34 mouse cellular contexts compared by ENCODE assay signal in the genomic region with DNA sequence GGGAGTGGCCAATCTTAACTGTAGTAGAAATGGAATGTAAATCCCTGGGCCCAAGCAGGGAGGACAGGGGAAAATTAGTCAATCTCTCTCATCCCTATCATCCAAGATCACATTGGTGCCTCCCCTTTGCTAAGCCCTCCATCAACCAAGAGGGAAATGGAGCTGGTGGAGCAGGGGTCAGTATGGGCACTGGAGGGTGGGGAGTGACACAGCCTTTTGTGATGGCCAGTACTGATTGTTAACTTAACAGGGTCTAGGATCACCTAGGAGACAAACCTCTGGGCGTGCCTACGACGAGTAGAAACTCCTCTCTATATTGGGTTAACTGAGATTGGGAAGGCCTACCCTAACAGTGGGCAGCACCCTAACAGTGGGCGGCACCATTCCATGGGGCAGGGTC. TPM values are rescaled to one million over a fixed set of nuclear protein-coding genes. Genes with fewer than 3 reads are reported as not detected.
"Had no signal": no experiment of that assay in that cellular context is flagged by ENCODE, and none has a peak within 500 bp of the region (broad histone marks: within the 10 kb centered on the region; RNA-seq: fewer than 3 reads in every experiment).

No protein-coding gene starts in this region.

- H3K27me3 ChIP-seq: midbrain, embryonic 13.5 days; midbrain, embryonic 15.5 days; neural tube, embryonic 12.5 days had no signal

- H3K4me2 ChIP-seq: limb, embryonic 12.5 days; limb, embryonic 13.5 days; limb, embryonic 15.5 days; liver, embryonic 11.5 days; liver, embryonic 12.5 days; liver, embryonic 13.5 days; liver, embryonic 15.5 days; lung, embryonic 14.5 days; lung, embryonic 15.5 days; midbrain, embryonic 11.5 days; midbrain, embryonic 12.5 days; midbrain, embryonic 13.5 days; midbrain, embryonic 15.5 days; neural tube, embryonic 12.5 days had no signal

- DNase-seq: left cerebral cortex, postnatal 4 days; liver; liver, embryonic 13.5 days; liver, postnatal 0 days; lung, adult 18-20 months; lung, adult 2 months; lung, embryonic 14.5 days; lung, postnatal 10 days; lung, postnatal 14 days; lung, postnatal 36 days; lung, postnatal 4 days; midbrain, embryonic 14.5 days had no signal

- H3K4me3 ChIP-seq: limb, embryonic 10.5 days; limb, embryonic 12.5 days; limb, embryonic 13.5 days; limb, embryonic 15.5 days; liver, embryonic 12.5 days; liver, embryonic 13.5 days; liver, embryonic 15.5 days; lung, embryonic 15.5 days; megakaryocyte, embryonic 14.5 days; midbrain, embryonic 10.5 days; midbrain, embryonic 12.5 days; midbrain, embryonic 13.5 days; midbrain, embryonic 15.5 days; myocyte; neural tube, embryonic 12.5 days had no signal

- H3K36me3 ChIP-seq: limb, embryonic 10.5 days; limb, embryonic 12.5 days; limb, embryonic 13.5 days; limb, embryonic 15.5 days; liver, embryonic 12.5 days; liver, embryonic 13.5 days; liver, embryonic 15.5 days; lung, embryonic 15.5 days; midbrain, embryonic 10.5 days; midbrain, embryonic 12.5 days; midbrain, embryonic 13.5 days; midbrain, embryonic 15.5 days; neural tube, embryonic 12.5 days had no signal

- ATAC-seq: liver, embryonic 12.5 days; liver, postnatal 0 days; lung, postnatal 0 days; midbrain, embryonic 13.5 days; midbrain, embryonic 15.5 days; midbrain, embryonic 16.5 days had no signal

- H3K27ac ChIP-seq: limb, embryonic 10.5 days; limb, embryonic 12.5 days; limb, embryonic 13.5 days; limb, embryonic 15.5 days; liver, embryonic 12.5 days; liver, embryonic 13.5 days; liver, embryonic 14.5 days; liver, embryonic 15.5 days; lung, embryonic 15.5 days; macrophage; midbrain, embryonic 10.5 days; midbrain, embryonic 12.5 days; midbrain, embryonic 13.5 days; midbrain, embryonic 15.5 days; neural tube, embryonic 12.5 days had no signal

- H3K9ac ChIP-seq: limb, embryonic 12.5 days; limb, embryonic 13.5 days; limb, embryonic 15.5 days; liver, embryonic 12.5 days; liver, embryonic 13.5 days; liver, embryonic 14.5 days; liver, embryonic 15.5 days; liver, postnatal 0 days; lung, embryonic 14.5 days; lung, embryonic 15.5 days; midbrain, embryonic 12.5 days; midbrain, embryonic 13.5 days; midbrain, embryonic 15.5 days; neural tube, embryonic 12.5 days had no signal

- H3K9me3 ChIP-seq: limb, embryonic 10.5 days; limb, embryonic 12.5 days; limb, embryonic 13.5 days; limb, embryonic 15.5 days; liver, embryonic 12.5 days; liver, embryonic 13.5 days; liver, embryonic 15.5 days; lung, embryonic 15.5 days; midbrain, embryonic 10.5 days; midbrain, embryonic 12.5 days; midbrain, embryonic 13.5 days; midbrain, embryonic 15.5 days; neural tube, embryonic 12.5 days had no signal

- H3K4me1 ChIP-seq: limb, embryonic 10.5 days; limb, embryonic 12.5 days; limb, embryonic 13.5 days; limb, embryonic 15.5 days; liver, embryonic 12.5 days; liver, embryonic 13.5 days; liver, embryonic 15.5 days; lung, embryonic 15.5 days; midbrain, embryonic 10.5 days; midbrain, embryonic 12.5 days; midbrain, embryonic 13.5 days; midbrain, embryonic 15.5 days; neural tube, embryonic 12.5 days had no signal

RNA-seq across cellular contexts. Expression of a gene that starts 7.7 kb away (rescaled TPM):
- polyA plus RNA-seq: liver, adult 2 months; liver, postnatal 0 days; macrophage had no signal

RNA-seq across cellular contexts. Expression of a gene that starts 55.1 kb away (rescaled TPM):
- polyA plus RNA-seq: liver, adult 2 months; liver, embryonic 13.5 days; liver, embryonic 15.5 days; liver, embryonic 16.5 days; liver, postnatal 0 days; lung, adult 2 months had no signal
